Mouse (Mus musculus): Measurements from ENCODE around the gene Sowahb. TPM values are rescaled to one million over a fixed set of nuclear protein-coding genes. Genes with fewer than 3 reads are reported as not detected.

The Sowahb gene
- polyA plus RNA-seq, 1 experiment = 0.01 TPM

GRCm38 (mm10) chr5:92997428-92998120 lies 47.2 kb downstream of the Sowahb start:
- Histone ChIP-seq H3K4me1 (ENCODE audit: control insufficient read depth) (no peaks in the 10 kb centered on the region), H3K9me3 (ENCODE audit: control insufficient read depth, low read length) (no peaks in the 10 kb centered on the region), H3K27me3 (ENCODE audit: control insufficient read depth) (no peaks in the 10 kb centered on the region), H3K36me3 (ENCODE audit: control insufficient read depth) (no peaks in the 10 kb centered on the region), H3K4me3 (replicated peaks) (no peak overlapping the region)
- no peak for TF ChIP-seq TAL1 (IDR thresholded peaks at IDR 0.05; ENCODE audit: low read length)
- TF ChIP-seq GATA1 (IDR thresholded peaks at IDR 0.05; ENCODE audit: low read length) = no peak

GRCm38 (mm10) chr5:92994861-92995260 lies 50.0 kb downstream of the Sowahb start:
- Histone ChIP-seq H3K4me1 (ENCODE audit: control insufficient read depth) (no peaks in the 10 kb centered on the region), H3K9me3 (ENCODE audit: control insufficient read depth, low read length) (no peaks in the 10 kb centered on the region), H3K36me3 (ENCODE audit: control insufficient read depth) (no peaks in the 10 kb centered on the region), H3K4me3 (replicated peaks) (no peak overlapping the region), H3K27me3 (ENCODE audit: control insufficient read depth) (no peaks in the 10 kb centered on the region)
- TF ChIP-seq TAL1 (IDR thresholded peaks at IDR 0.05; ENCODE audit: low read length) (no peak), GATA1 (IDR thresholded peaks at IDR 0.05; ENCODE audit: low read length) (no peak)

GRCm38 (mm10) chr5:92994309-92994708 lies 50.5 kb downstream of the Sowahb start:
- TF ChIP-seq GATA1 (IDR thresholded peaks at IDR 0.05; ENCODE audit: low read length) (no peak), TAL1 (IDR thresholded peaks at IDR 0.05; ENCODE audit: low read length) (no peak)
- no peaks in the 10 kb centered on the region for H3K36me3 ChIP-seq (ENCODE audit: control insufficient read depth)
- H3K9me3 ChIP-seq (ENCODE audit: control insufficient read depth, low read length) = no peaks in the 10 kb centered on the region
- H3K27me3 ChIP-seq (ENCODE audit: control insufficient read depth) = no peaks in the 10 kb centered on the region
- H3K4me3 ChIP-seq (replicated peaks) = no peak overlapping the region
- no peaks in the 10 kb centered on the region for H3K4me1 ChIP-seq (ENCODE audit: control insufficient read depth)

GRCm38 (mm10) chr5:92992106-92992505 lies 52.7 kb downstream of the Sowahb start:
- no peaks in the 10 kb centered on the region for H3K4me1 ChIP-seq (ENCODE audit: control insufficient read depth)
- no peaks in the 10 kb centered on the region for H3K36me3 ChIP-seq (ENCODE audit: control insufficient read depth)
- no peaks in the 10 kb centered on the region for H3K9me3 ChIP-seq (ENCODE audit: control insufficient read depth, low read length)
- no peak overlapping the region for H3K4me3 ChIP-seq (replicated peaks)
- H3K27me3 ChIP-seq (ENCODE audit: control insufficient read depth) = no peaks in the 10 kb centered on the region
- TF ChIP-seq TAL1 (IDR thresholded peaks at IDR 0.05; ENCODE audit: low read length) = no peak
- TF ChIP-seq GATA1 (IDR thresholded peaks at IDR 0.05; ENCODE audit: low read length) = no peak

Other genes with a start within 250 kb of the Sowahb start
- 0.27 and 0.68 TPM in 2 replicates for gene Sept11, start 48.4 kb upstream of the Sowahb start, polyA plus RNA-seq (2012)
- gene Ccni, start 161.5 kb upstream of the Sowahb start, polyA plus RNA-seq (2012) = 5.8 and 8.2 TPM in 2 replicates
- not detected in 2 replicates for gene 2010109A12Rik, start 161.5 kb upstream of the Sowahb start, polyA plus RNA-seq (2012)
- gene Ccng2, start 222.2 kb upstream of the Sowahb start, polyA plus RNA-seq (2012) = 0.82 and 1.4 TPM in 2 replicates

All from erythroblast, embryonic 14.5 days (primary cell).